Mouse (Mus musculus): ENCODE data around the gene Fxyd2. TPM values are rescaled to one million over a fixed set of nuclear protein-coding genes. Genes with fewer than 3 reads are reported as not detected.

Fxyd2 gene
- polyA plus RNA-seq, 1 experiment from 2014 or later = 2,959 TPM

GRCm38 (mm10) chr9:45376427-45376826 is 23.0 kb upstream of the Fxyd2 start:
- no peak overlapping the region for H3K4me2 ChIP-seq (ENCODE audit: low read length)
- no peaks in the 10 kb centered on the region for H3K27me3 ChIP-seq (ENCODE audit: insufficient read depth, low read length)
- no peak overlapping the region for H3K4me3 ChIP-seq (replicated peaks; ENCODE audit: low read depth, low read length)
- no peaks in the 10 kb centered on the region for H3K9me3 ChIP-seq (replicated peaks; ENCODE audit: low read length)
- WGBS = 49% methylated on average over 4 of the region's 4 CpGs
- DNase-seq (ENCODE audit: low spot score) (no peak), ATAC-seq (replicated peaks; ENCODE audit: low FRiP score, low read depth) (no peak)
- H3K27ac ChIP-seq = no peak overlapping the region
- peaks cover 19% of the 10 kb centered on the region for H3K4me1 ChIP-seq (replicated peaks; ENCODE audit: insufficient read depth, low read length)
- H3K36me3 ChIP-seq (ENCODE audit: insufficient read depth, low read length) = no peaks in the 10 kb centered on the region
- TF ChIP-seq CTCF (IDR thresholded peaks at IDR 0.05; ENCODE audit: low read depth) = no peak
- no peak overlapping the region for H3K9ac ChIP-seq (ENCODE audit: low read depth, low read length)

GRCm38 (mm10) chr9:45376883-45377282 is 22.6 kb upstream of the Fxyd2 start:
- 84% methylated on average over 2 of the region's 2 CpGs for WGBS
- ATAC-seq (replicated peaks; ENCODE audit: low FRiP score, low read depth) (no peak), DNase-seq (ENCODE audit: low spot score) (no peak)
- Histone ChIP-seq H3K27ac (no peak overlapping the region), H3K36me3 (ENCODE audit: insufficient read depth, low read length) (no peaks in the 10 kb centered on the region), H3K4me1 (replicated peaks; ENCODE audit: insufficient read depth, low read length) (peaks cover 19% of the 10 kb centered on the region), H3K4me3 (replicated peaks; ENCODE audit: low read depth, low read length) (no peak overlapping the region), H3K9ac (ENCODE audit: low read depth, low read length) (no peak overlapping the region), H3K9me3 (replicated peaks; ENCODE audit: low read length) (no peaks in the 10 kb centered on the region), H3K27me3 (ENCODE audit: insufficient read depth, low read length) (no peaks in the 10 kb centered on the region), H3K4me2 (ENCODE audit: low read length) (no peak overlapping the region)
- no peak for TF ChIP-seq CTCF (IDR thresholded peaks at IDR 0.05; ENCODE audit: low read depth)

- H3K4me2 ChIP-seq (ENCODE audit: low read length) = no peak overlapping the region
- H3K36me3 ChIP-seq (ENCODE audit: insufficient read depth, low read length) = no peaks in the 10 kb centered on the region
- no peaks in the 10 kb centered on the region for H3K27me3 ChIP-seq (ENCODE audit: insufficient read depth, low read length)
- WGBS = 38% methylated on average over 10 of the region's 10 CpGs
- H3K4me1 ChIP-seq (replicated peaks; ENCODE audit: insufficient read depth, low read length) = 0 out of 2 replicates have a peak, but pooled peaks cover 10% of the 10 kb centered on the region
- TF ChIP-seq CTCF (IDR thresholded peaks at IDR 0.05; ENCODE audit: low read depth) = no peak
- no peaks in the 10 kb centered on the region for H3K9me3 ChIP-seq (replicated peaks; ENCODE audit: low read length)
- no peak overlapping the region for H3K9ac ChIP-seq (ENCODE audit: low read depth, low read length)
- no peak overlapping the region for H3K4me3 ChIP-seq (replicated peaks; ENCODE audit: low read depth, low read length)
- DNase-seq (ENCODE audit: low spot score) = no peak
- no peak overlapping the region for H3K27ac ChIP-seq
- no peak for ATAC-seq (replicated peaks; ENCODE audit: low FRiP score, low read depth)
Observed at GRCm38 (mm10) chr9:45380411-45381251, 18.8 kb upstream of the Fxyd2 start.

- H3K4me3 ChIP-seq (replicated peaks; ENCODE audit: low read depth, low read length) = no peak overlapping the region
- no peaks in the 10 kb centered on the region for H3K36me3 ChIP-seq (ENCODE audit: insufficient read depth, low read length)
- no peak overlapping the region for H3K4me2 ChIP-seq (ENCODE audit: low read length)
- no peak for TF ChIP-seq CTCF (IDR thresholded peaks at IDR 0.05; ENCODE audit: low read depth)
- H3K27me3 ChIP-seq (ENCODE audit: insufficient read depth, low read length) = no peaks in the 10 kb centered on the region
- ATAC-seq (replicated peaks; ENCODE audit: low FRiP score, low read depth) = no peak
- 0 out of 2 replicates have a peak, but pooled peaks cover 10% of the 10 kb centered on the region for H3K4me1 ChIP-seq (replicated peaks; ENCODE audit: insufficient read depth, low read length)
- DNase-seq (ENCODE audit: low spot score) = no peak
- H3K9me3 ChIP-seq (replicated peaks; ENCODE audit: low read length) = no peaks in the 10 kb centered on the region
- H3K27ac ChIP-seq = no peak overlapping the region
- no peak overlapping the region for H3K9ac ChIP-seq (ENCODE audit: low read depth, low read length)
- WGBS = 66% methylated on average over 5 of the region's 5 CpGs
Observed at GRCm38 (mm10) chr9:45382336-45382735, 17.1 kb upstream of the Fxyd2 start.

- H3K36me3 ChIP-seq (ENCODE audit: insufficient read depth, low read length) = no peaks in the 10 kb centered on the region
- no peak overlapping the region for H3K27ac ChIP-seq
- no peak overlapping the region for H3K4me3 ChIP-seq (replicated peaks; ENCODE audit: low read depth, low read length)
- no peak for ATAC-seq (replicated peaks; ENCODE audit: low FRiP score, low read depth)
- H3K9ac ChIP-seq (ENCODE audit: low read depth, low read length) = no peak overlapping the region
- TF ChIP-seq CTCF (IDR thresholded peaks at IDR 0.05; ENCODE audit: low read depth) = no peak
- H3K4me1 ChIP-seq (replicated peaks; ENCODE audit: insufficient read depth, low read length) = 0 out of 2 replicates have a peak, but pooled peaks cover 10% of the 10 kb centered on the region
- DNase-seq (ENCODE audit: low spot score) = no peak
- no peaks in the 10 kb centered on the region for H3K27me3 ChIP-seq (ENCODE audit: insufficient read depth, low read length)
- H3K4me2 ChIP-seq (ENCODE audit: low read length) = no peak overlapping the region
- 87% methylated on average over 5 of the region's 5 CpGs for WGBS
- no peaks in the 10 kb centered on the region for H3K9me3 ChIP-seq (replicated peaks; ENCODE audit: low read length)
Observed at GRCm38 (mm10) chr9:45382834-45383233, 16.6 kb upstream of the Fxyd2 start.

- no peaks in the 10 kb centered on the region for H3K36me3 ChIP-seq (ENCODE audit: insufficient read depth, low read length)
- no peak overlapping the region for H3K4me3 ChIP-seq (replicated peaks; ENCODE audit: low read depth, low read length)
- H3K9ac ChIP-seq (ENCODE audit: low read depth, low read length) = no peak overlapping the region
- H3K4me1 ChIP-seq (replicated peaks; ENCODE audit: insufficient read depth, low read length) = 0 out of 2 replicates have a peak, but pooled peaks cover 6% of the 10 kb centered on the region
- H3K4me2 ChIP-seq (ENCODE audit: low read length) = no peak overlapping the region
- ATAC-seq (replicated peaks; ENCODE audit: low FRiP score, low read depth) = no peak
- no peaks in the 10 kb centered on the region for H3K27me3 ChIP-seq (ENCODE audit: insufficient read depth, low read length)
- WGBS = 90% methylated on average over 6 of the region's 6 CpGs
- TF ChIP-seq CTCF (IDR thresholded peaks at IDR 0.05; ENCODE audit: low read depth) = no peak
- H3K27ac ChIP-seq = no peak overlapping the region
- H3K9me3 ChIP-seq (replicated peaks; ENCODE audit: low read length) = no peaks in the 10 kb centered on the region
- no peak for DNase-seq (ENCODE audit: low spot score)
Observed at GRCm38 (mm10) chr9:45383883-45384282, 15.6 kb upstream of the Fxyd2 start.

Measured in kidney, postnatal 0 days (tissue).